Mouse (Mus musculus) midbrain, embryonic 14.5 days (tissue): ENCODE measurements around the gene Tmem176a. TPM values are rescaled to one million over a fixed set of nuclear protein-coding genes. Genes with fewer than 3 reads are reported as not detected.
"Not testable (repeated sequence)": the region's sequence is repeated elsewhere in the genome, so short reads cannot be mapped to it uniquely, and the experiment has no call there.

Experiments used
- ATAC-seq: fragments of 200-750 bp; cut with Nextera tagmentation; 2 replicates; pipeline ENCODE4 v1.8.0; 2017; ENCODE audit warnings: moderate number of reproducible peaks, moderate library complexity; ENCODE audit not compliant: low FRiP score, low TSS enrichment
- DNase-seq: peaks from one replicate; pipeline ENCODE4 v3.0.0-alpha.2; 2015
- H3K27ac ChIP-seq: fragments of 300-500 bp; sonication (generic); replicated peaks from 2 replicates; pipeline ENCODE4 v1.5.1; 2014; ENCODE audit warnings: mild to moderate bottlenecking, low read depth, low read length, moderate library complexity
- H3K27me3 ChIP-seq: fragments of 300-500 bp; sonication (generic); 2 replicates; pipeline ENCODE4 v1.6.1; 2014; ENCODE audit warnings: low read length, control low read depth, mixed read lengths; ENCODE audit not compliant: control insufficient read depth, insufficient read depth
- H3K36me3 ChIP-seq: fragments of 300-500 bp; sonication (generic); 2 replicates; pipeline ENCODE4 v1.6.1; 2014; ENCODE audit warnings: low read length, control low read depth; ENCODE audit not compliant: control insufficient read depth, insufficient read depth
- H3K4me1 ChIP-seq: fragments of 300-500 bp; sonication (generic); 2 replicates; pipeline ENCODE4 v1.6.1; 2014; ENCODE audit warnings: mild to moderate bottlenecking, antibody characterized with exemption, low read length, control low read depth; ENCODE audit not compliant: control insufficient read depth, insufficient read depth
- H3K4me2 ChIP-seq: fragments of 300-500 bp; sonication (generic); 2 replicates; pipeline ENCODE4 v1.6.1; 2014; ENCODE audit warnings: mild to moderate bottlenecking, low read length, moderate library complexity
- H3K4me3 ChIP-seq: fragments of 300-500 bp; sonication (generic); replicated peaks from 2 replicates; pipeline ENCODE4 v1.5.1; 2014; ENCODE audit warnings: low read depth, low read length
- H3K9ac ChIP-seq: fragments of 300-500 bp; sonication (generic); replicated peaks from 2 replicates; pipeline ENCODE4 v1.6.1; 2014; ENCODE audit warnings: mild to moderate bottlenecking, low read length, moderate library complexity
- H3K9me3 ChIP-seq: fragments of 300-500 bp; sonication (generic); 2 replicates; pipeline ENCODE4 v1.6.1; 2016; ENCODE audit warnings: low read length, control low read depth, mixed read lengths; ENCODE audit not compliant: control insufficient read depth
- WGBS: fragments of 180-500 bp; shearing (Covaris S2); extraction: QIAGEN DNeasy Blood & Tissue Kit; methylation state at CpG from one replicate; pipeline ENCODE4 v1.1.7; 2014; 5-methylcytosine and 5-hydroxymethylcytosine counted together
- polyA plus RNA-seq: library from polyadenylated mRNA; unstranded; fragments of >200 nt; fragmentation: Nextera tagmentation; extraction: Ambion mirVana; gene quantifications from 2 replicates; pipeline ENCODE4 v1.2.1, GENCODE M21; 2014

The Tmem176a gene
- polyA plus RNA-seq, 1 experiment from 2014 or later: 17.2 TPM

DNA sequence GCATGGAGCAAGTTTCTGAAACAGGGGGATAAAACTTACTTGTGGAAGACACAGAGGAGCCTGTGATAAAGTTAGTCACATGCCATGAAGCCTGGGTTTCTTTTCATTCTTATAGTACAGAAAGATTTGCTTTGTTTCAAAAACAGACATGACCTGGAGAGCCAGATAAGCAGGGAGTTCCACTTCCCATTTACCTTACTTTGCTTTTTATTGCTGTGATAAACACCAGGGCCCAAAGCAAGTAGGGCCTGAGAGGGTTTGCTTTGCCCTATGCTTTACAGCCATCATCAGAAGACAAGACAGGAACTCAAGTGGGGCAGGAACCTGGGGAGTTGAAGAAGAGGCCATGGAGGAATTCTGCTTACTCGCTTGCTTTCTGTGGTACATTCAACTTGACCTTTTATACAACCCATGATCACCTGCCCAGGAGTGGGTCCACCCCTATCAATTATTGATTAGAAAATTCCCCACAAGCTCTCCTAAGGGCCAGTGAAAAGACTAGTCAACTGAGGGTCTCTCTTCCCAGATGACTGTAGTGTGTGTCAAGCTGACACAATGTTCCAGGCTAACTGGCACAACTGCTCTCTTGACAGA lies 24.5 kb downstream of the Tmem176a start:
- no peak for DNase-seq
- Histone ChIP-seq H3K4me1 (peaks cover 7% of the 10 kb centered on the region), H3K4me2 (no peak overlapping the region), H3K9ac (no peak overlapping the region), H3K27me3 (no peaks in the 10 kb centered on the region), H3K4me3 (no peak overlapping the region), H3K9me3 (no peaks in the 10 kb centered on the region), H3K27ac (no peak overlapping the region), H3K36me3 (no peaks in the 10 kb centered on the region)
- no peak for ATAC-seq
- 91% methylated on average over 1 of the region's 1 CpGs for WGBS

- ATAC-seq, H3K9ac ChIP-seq, H3K4me3 ChIP-seq, H3K9me3 ChIP-seq, H3K4me2 ChIP-seq, H3K36me3 ChIP-seq, H3K27me3 ChIP-seq, H3K27ac ChIP-seq, H3K4me1 ChIP-seq: not testable (repeated sequence)
- peak; percentile 71 for DNase-seq
- 6% methylated on average over 1 of the region's 1 CpGs for WGBS
These were observed 25.7 kb downstream of the Tmem176a start for GRCm38 (mm10) chr6:48866355-48866950.

DNA sequence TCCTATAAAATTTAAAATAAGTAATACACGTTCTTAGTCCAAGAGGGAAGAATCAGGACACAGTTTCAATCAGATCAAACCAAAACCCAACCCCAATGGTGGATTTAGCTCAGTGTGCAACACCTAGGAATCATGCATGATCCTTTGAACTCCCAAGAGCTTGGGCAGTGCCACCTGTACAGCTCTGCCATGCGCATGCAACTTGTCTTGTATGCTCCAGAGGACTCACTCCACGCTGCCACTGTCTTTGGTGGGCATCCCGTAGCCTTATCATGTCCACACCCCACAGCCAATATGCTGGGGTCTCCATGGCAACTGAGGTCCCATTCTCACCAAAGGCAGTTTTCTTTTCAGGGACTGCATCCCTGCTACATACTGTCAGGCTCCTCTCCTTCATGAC lies 26.4 kb downstream of the Tmem176a start:
- Histone ChIP-seq H3K9ac (no peak overlapping the region), H3K36me3 (no peaks in the 10 kb centered on the region), H3K9me3 (no peaks in the 10 kb centered on the region), H3K27me3 (no peaks in the 10 kb centered on the region), H3K4me3 (no peak overlapping the region), H3K4me2 (no peak overlapping the region), H3K27ac (peak overlapping the region; percentile 45; the same call in 1 of the 2 replicates), H3K4me1 (peaks cover 7% of the 10 kb centered on the region)
- DNase-seq (peak; percentile 32), ATAC-seq (no peak; the same call in 1 of the 2 replicates)
- WGBS: 14% methylated on average over 4 of the region's 4 CpGs

DNA sequence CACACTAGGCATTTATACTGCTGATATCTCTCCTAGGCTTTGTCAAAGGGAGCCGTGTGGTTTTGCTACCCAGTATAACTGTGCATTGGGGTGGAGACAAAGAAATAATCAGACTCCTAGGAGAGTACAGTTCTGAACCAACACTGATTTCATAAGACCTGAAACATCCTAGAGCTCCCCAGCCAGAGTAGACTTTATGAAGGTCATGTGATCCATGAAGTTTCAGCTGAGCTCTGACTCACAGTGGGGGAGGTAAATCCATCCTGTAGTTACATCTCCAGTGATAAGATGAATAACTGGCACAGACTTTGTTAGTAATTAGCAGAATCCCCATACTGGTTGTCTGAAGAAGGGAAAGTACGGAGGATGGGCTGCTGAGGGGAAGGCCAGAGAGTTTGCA lies 29.1 kb downstream of the Tmem176a start:
- Histone ChIP-seq H3K9me3 (no peaks in the 10 kb centered on the region), H3K4me1 (peaks cover 7% of the 10 kb centered on the region), H3K4me3 (no peak overlapping the region), H3K4me2 (no peak overlapping the region), H3K27ac (no peak overlapping the region), H3K36me3 (no peaks in the 10 kb centered on the region), H3K27me3 (no peaks in the 10 kb centered on the region), H3K9ac (no peak overlapping the region)
- WGBS: 91% methylated on average over 2 of the region's 2 CpGs
- DNase-seq (no peak), ATAC-seq (no peak)

DNA sequence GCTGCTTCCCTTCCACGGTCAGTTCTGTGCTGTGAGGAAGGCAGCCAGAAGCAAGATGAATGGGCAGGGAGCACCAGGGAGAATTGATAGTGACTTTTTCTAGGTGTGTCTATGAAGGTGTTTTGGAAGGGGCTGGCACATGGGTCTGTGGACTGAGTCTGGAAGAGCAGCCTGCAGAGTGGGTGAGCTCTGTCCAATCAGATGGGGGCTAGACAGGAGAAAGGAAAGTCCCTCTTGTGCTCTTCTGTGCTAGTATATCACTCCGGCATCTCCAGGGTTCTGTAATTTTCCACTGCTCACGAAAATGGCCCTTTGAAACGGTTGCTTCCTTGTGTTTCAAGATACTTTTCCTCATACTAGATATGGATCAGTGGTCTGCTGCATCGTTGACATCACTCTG lies 31.9 kb downstream of the Tmem176a start, which contains the start of gene Aoc1:
Gene Aoc1 (plus strand): TSS at position 301 of the 400 bp plus-strand sequence.
- Histone ChIP-seq H3K9me3 (no peaks in the 10 kb centered on the region), H3K4me3 (no peak within 1 kb of the TSS), H3K4me1 (no peaks in the 10 kb centered on the region; the same call in 1 of the 2 replicates), H3K4me2 (no peak within 1 kb of the TSS), H3K9ac (no peak within 1 kb of the TSS), H3K27ac (no peak within 1 kb of the TSS), H3K36me3 (no peaks in the 10 kb centered on the region), H3K27me3 (no peaks in the 10 kb centered on the region)
- no peak for ATAC-seq
- DNase-seq: no peak
- 86% methylated on average over 5 of the region's 5 CpGs for WGBS

- H3K27me3 ChIP-seq: no peaks in the 10 kb centered on the region
- WGBS: 87% methylated on average over 4 of the region's 4 CpGs
These were observed 33.9 kb downstream of the Tmem176a start for GRCm38 (mm10) chr6:48874576-48874975.

DNA sequence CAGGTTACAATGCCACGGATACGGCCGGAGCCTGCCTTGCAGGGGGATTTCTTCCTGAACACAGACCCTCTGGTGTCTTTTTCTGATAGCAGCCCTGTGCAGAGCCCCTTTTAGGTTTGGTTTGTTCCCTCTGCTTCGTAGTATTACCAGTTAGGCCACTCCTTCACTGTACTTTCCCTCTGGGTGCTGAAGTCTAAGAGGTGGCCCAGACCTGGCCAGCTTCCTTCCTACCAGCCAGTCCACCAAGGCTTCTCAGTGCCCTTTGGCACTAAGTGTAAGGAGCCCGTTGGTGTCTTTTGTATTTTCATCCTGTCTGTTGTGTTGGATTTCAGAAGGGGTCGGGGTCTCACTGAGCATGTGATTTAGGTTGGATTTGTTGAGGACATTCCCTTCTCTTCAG lies 34.8 kb downstream of the Tmem176a start:
- Histone ChIP-seq H3K4me2 (no peak overlapping the region), H3K4me3 (no peak overlapping the region), H3K27ac (no peak overlapping the region), H3K9me3 (no peaks in the 10 kb centered on the region), H3K27me3 (no peaks in the 10 kb centered on the region), H3K4me1 (no peaks in the 10 kb centered on the region), H3K9ac (no peak overlapping the region), H3K36me3 (no peaks in the 10 kb centered on the region)
- DNase-seq (no peak), ATAC-seq (no peak)
- 83% methylated on average over 6 of the region's 6 CpGs for WGBS

More at GRCm38 (mm10) chr6:48874576-48874975, 33.9 kb downstream of the Tmem176a start:
- no peak overlapping the region for H3K4me2 ChIP-seq
- H3K4me3 ChIP-seq: no peak overlapping the region
- no peaks in the 10 kb centered on the region for H3K9me3 ChIP-seq
- DNase-seq (no peak), ATAC-seq (no peak)
- no peak overlapping the region for H3K27ac ChIP-seq
- H3K36me3 ChIP-seq: no peaks in the 10 kb centered on the region
- H3K4me1 ChIP-seq: no peaks in the 10 kb centered on the region
- H3K9ac ChIP-seq: no peak overlapping the region

- Histone ChIP-seq H3K27ac (no peak overlapping the region), H3K9me3 (no peaks in the 10 kb centered on the region), H3K4me3 (no peak overlapping the region), H3K36me3 (no peaks in the 10 kb centered on the region), H3K27me3 (no peaks in the 10 kb centered on the region), H3K9ac (no peak overlapping the region), H3K4me2 (no peak overlapping the region), H3K4me1 (no peaks in the 10 kb centered on the region)
- DNase-seq (no peak), ATAC-seq (no peak)
- WGBS: 55% methylated on average over 5 of the region's 5 CpGs
These were observed 35.9 kb downstream of the Tmem176a start for GRCm38 (mm10) chr6:48876510-48877135.

- H3K27me3 ChIP-seq: no peaks in the 10 kb centered on the region
- H3K9me3 ChIP-seq: no peaks in the 10 kb centered on the region
- no peak for DNase-seq
- no peak overlapping the region for H3K4me2 ChIP-seq
- H3K9ac ChIP-seq: no peak overlapping the region
- H3K27ac ChIP-seq: no peak overlapping the region
- no peaks in the 10 kb centered on the region for H3K36me3 ChIP-seq
- WGBS: 84% methylated on average over 4 of the region's 4 CpGs
- H3K4me3 ChIP-seq: no peak overlapping the region
- H3K4me1 ChIP-seq: no peaks in the 10 kb centered on the region
- ATAC-seq: no peak
These were observed 53.5 kb downstream of the Tmem176a start for GRCm38 (mm10) chr6:48894203-48894602.
